8 mouse cellular contexts compared by ENCODE assay signal in the genomic region with DNA sequence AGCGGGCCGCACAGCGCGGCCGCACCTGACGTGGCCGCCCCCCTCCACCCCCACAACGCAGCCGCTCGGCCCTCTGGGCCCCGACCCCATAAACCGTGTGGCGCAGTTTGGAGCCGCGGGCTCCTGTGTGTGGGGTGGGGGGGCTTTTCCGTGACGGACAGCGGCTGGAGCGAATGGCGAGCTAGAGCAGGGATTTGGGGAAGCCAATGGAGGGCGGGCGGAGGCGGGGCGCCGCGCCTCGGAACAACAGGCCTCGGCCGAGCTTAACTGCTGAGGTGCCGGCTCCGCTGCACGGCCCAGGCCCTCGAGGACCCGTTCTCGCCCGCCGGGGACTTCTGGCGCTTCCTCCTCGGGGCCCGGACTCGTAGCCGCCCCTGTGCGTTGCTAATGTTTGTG. TPM values are rescaled to one million over a fixed set of nuclear protein-coding genes. Genes with fewer than 3 reads are reported as not detected.
DNase-seq lines count a peak whose midpoint lies in the region; ATAC-seq and TF ChIP-seq lines count a peak whose summit lies in the region.

No protein-coding gene starts in this region.

- peak overlapping the region; percentile 100 for H3K27ac ChIP-seq in gastrocnemius, adult 2 months
- H3K27ac ChIP-seq in hindbrain, postnatal 0 days = peak overlapping the region; percentile 99

- DNase-seq in adipocyte (ENCODE audit: low spot score) = peak; percentile 96
- peak; percentile 96 for DNase-seq in gastrocnemius, adult 2 months
- DNase-seq in hindbrain, postnatal 0 days (ENCODE audit: low spot score) = peak; percentile 95
- peak; percentile 72 to 83 for DNase-seq in left cerebral cortex, adult 8-10 months (ENCODE audit: low spot score in 2 of 2)
- peak; percentile 92 to 95 for DNase-seq in right cerebral cortex, postnatal 10 days (ENCODE audit: low spot score in 2 of 2)
- peak; percentile 94 for DNase-seq in urinary bladder, postnatal 14 days (ENCODE audit: low spot score)

- peak overlapping the region; percentile 95 for H3K9ac ChIP-seq in hindbrain, postnatal 0 days (replicated peaks; ENCODE audit: low read length)

- peak overlapping the region; percentile 71 for H3K4me2 ChIP-seq in hindbrain, postnatal 0 days (ENCODE audit: low read depth, low read length)

- H3K4me3 ChIP-seq in gastrocnemius, adult 2 months = peak overlapping the region; percentile 90
- peak overlapping the region; percentile 88 for H3K4me3 ChIP-seq in hindbrain, postnatal 0 days (ENCODE audit: low read length)
- peak overlapping the region; percentile 100 for H3K4me3 ChIP-seq in megakaryocyte, embryonic 14.5 days (replicated peaks)

- intact Hi-C loops in gastrocnemius, adult 2 months (cut with DNase I) = loop anchor here (5.0 to 10.0 kb wide), 3 partner anchors 151 to 1459 kb away; partner anchors contain the start of genes Eif4b, Larp4 and Letmd1

- peak; percentile 53 for ATAC-seq in common myeloid progenitor, adult 5-6 weeks (replicated peaks; ENCODE audit: low read depth, poor library complexity, severe bottlenecking)
- ATAC-seq in hindbrain, postnatal 0 days = peak; percentile 88

- no peak for TF ChIP-seq CTCF in gastrocnemius, adult 2 months (IDR thresholded peaks at IDR 0.05)
- no peak for TF ChIP-seq CTCF in hindbrain, postnatal 0 days (IDR thresholded peaks at IDR 0.05; ENCODE audit: low read depth)

- WGBS in hindbrain, postnatal 0 days = under 1% methylated on average over 36 of the region's 43 CpGs

- peaks cover 27% of the 10 kb centered on the region for H3K36me3 ChIP-seq in hindbrain, postnatal 0 days (ENCODE audit: insufficient read depth, low read length)
- peaks cover 45% of the 10 kb centered on the region for H3K36me3 ChIP-seq in megakaryocyte, embryonic 14.5 days (replicated peaks; ENCODE audit: low read length)

- no peaks in the 10 kb centered on the region for H3K27me3 ChIP-seq in hindbrain, postnatal 0 days (ENCODE audit: insufficient read depth, low read length)
- no peaks in the 10 kb centered on the region for H3K27me3 ChIP-seq in megakaryocyte, embryonic 14.5 days (replicated peaks)

- H3K9me3 ChIP-seq in hindbrain, postnatal 0 days (ENCODE audit: low read length) = no peaks in the 10 kb centered on the region
- no peaks in the 10 kb centered on the region for H3K9me3 ChIP-seq in megakaryocyte, embryonic 14.5 days

- H3K4me1 ChIP-seq in hindbrain, postnatal 0 days (ENCODE audit: insufficient read depth, low read length) = peaks cover 7% of the 10 kb centered on the region
- peaks cover 68% of the 10 kb centered on the region for H3K4me1 ChIP-seq in megakaryocyte, embryonic 14.5 days

RNA-seq across cellular contexts. Expression of gene Dazap2, which starts 0.7 kb away (rescaled TPM):
- 155 and 179 TPM in 2 replicates for total RNA-seq in common myeloid progenitor, adult 5-6 weeks (2017)
- total RNA-seq in gastrocnemius, adult 2 months (2021) = 10 to 100 TPM; 61.3 to 72.4 TPM
- 108 and 141 TPM in 2 replicates for total RNA-seq in hindbrain, postnatal 0 days (2014; rRNA removed)
- polyA plus RNA-seq in hindbrain, postnatal 0 days (2015; fragmentation: Nextera tagmentation; extraction: Ambion mirVana) = 156 and 164 TPM in 2 replicates
- total RNA-seq in left cerebral cortex, adult 8-10 months (2022) = 100 to 1,000 TPM; 118 to 126 (median 122) TPM
- 28.5 and 32.0 TPM in 2 replicates for polyA plus RNA-seq in megakaryocyte, embryonic 14.5 days (2012; ENCODE audit: insufficient read depth, low replicate concordance)

RNA-seq across cellular contexts. Expression of gene Pou6f1, which starts 16.0 kb away (rescaled TPM):
- 0.19 and 1.4 TPM in 2 replicates for total RNA-seq in common myeloid progenitor, adult 5-6 weeks (2017)
- total RNA-seq in gastrocnemius, adult 2 months (2021) = 10 to 100 TPM; 12.9 to 13.1 TPM
- 84.1 and 85.2 TPM in 2 replicates for total RNA-seq in hindbrain, postnatal 0 days (2014; rRNA removed)
- polyA plus RNA-seq in hindbrain, postnatal 0 days (2015; fragmentation: Nextera tagmentation; extraction: Ambion mirVana) = 23.8 and 24.9 TPM in 2 replicates
- total RNA-seq in left cerebral cortex, adult 8-10 months (2022) = 100 to 1,000 TPM; 119 to 151 (median 133) TPM
- polyA plus RNA-seq in megakaryocyte, embryonic 14.5 days (2012; ENCODE audit: insufficient read depth, low replicate concordance) = 1.6 and 2.9 TPM in 2 replicates

RNA-seq across cellular contexts. Expression of gene Smagp, which starts 20.9 kb away (rescaled TPM):
- 5.1 TPM in 1 of 2 replicates, not detected in the other for total RNA-seq in common myeloid progenitor, adult 5-6 weeks (2017)
- total RNA-seq in gastrocnemius, adult 2 months (2021) = 1 to 10 TPM; 1.9 to 3.5 TPM
- total RNA-seq in hindbrain, postnatal 0 days (2014; rRNA removed) = 2.7 and 5.8 TPM in 2 replicates
- 3.3 and 4.3 TPM in 2 replicates for polyA plus RNA-seq in hindbrain, postnatal 0 days (2015; fragmentation: Nextera tagmentation; extraction: Ambion mirVana)
- 1 to 10 TPM; 1.9 to 3.1 (median 2.3) TPM for total RNA-seq in left cerebral cortex, adult 8-10 months (2022)
- 57.2 and 75.5 TPM in 2 replicates for polyA plus RNA-seq in megakaryocyte, embryonic 14.5 days (2012; ENCODE audit: insufficient read depth, low replicate concordance)

RNA-seq across cellular contexts. Expression of gene Bin2, which starts 53.5 kb away (rescaled TPM):
- total RNA-seq in common myeloid progenitor, adult 5-6 weeks (2017) = 134 and 142 TPM in 2 replicates
- under 1 TPM in 1 of 2 experiments, not detected in 1; 0.69 TPM for total RNA-seq in gastrocnemius, adult 2 months (2021)
- 0.61 and 0.63 TPM in 2 replicates for total RNA-seq in hindbrain, postnatal 0 days (2014; rRNA removed)
- polyA plus RNA-seq in hindbrain, postnatal 0 days (2015; fragmentation: Nextera tagmentation; extraction: Ambion mirVana) = 1.1 and 1.4 TPM in 2 replicates
- 10 to 100 TPM in 1 of 4 experiments, 1 to 10 TPM in 3; 6.8 to 10.0 (median 7.6) TPM for total RNA-seq in left cerebral cortex, adult 8-10 months (2022)
- polyA plus RNA-seq in megakaryocyte, embryonic 14.5 days (2012; ENCODE audit: insufficient read depth, low replicate concordance) = 2,082 and 2,619 TPM in 2 replicates

Comparison
In these comparisons a context has a peak if more than half of its experiments do, and no peak if none do; other contexts are left out.
1. Peak in every context shown above with its lines: DNase-seq, ATAC-seq, H3K4me3 ChIP-seq and H3K27ac ChIP-seq.